Mouse (Mus musculus): ENCODE measurements around the gene Ndufc2. TPM values are rescaled to one million over a fixed set of nuclear protein-coding genes. Genes with fewer than 3 reads are reported as not detected.

The Ndufc2 gene
- total RNA-seq, 2 experiments from 2014 or later = 270 to 275 TPM

DNA sequence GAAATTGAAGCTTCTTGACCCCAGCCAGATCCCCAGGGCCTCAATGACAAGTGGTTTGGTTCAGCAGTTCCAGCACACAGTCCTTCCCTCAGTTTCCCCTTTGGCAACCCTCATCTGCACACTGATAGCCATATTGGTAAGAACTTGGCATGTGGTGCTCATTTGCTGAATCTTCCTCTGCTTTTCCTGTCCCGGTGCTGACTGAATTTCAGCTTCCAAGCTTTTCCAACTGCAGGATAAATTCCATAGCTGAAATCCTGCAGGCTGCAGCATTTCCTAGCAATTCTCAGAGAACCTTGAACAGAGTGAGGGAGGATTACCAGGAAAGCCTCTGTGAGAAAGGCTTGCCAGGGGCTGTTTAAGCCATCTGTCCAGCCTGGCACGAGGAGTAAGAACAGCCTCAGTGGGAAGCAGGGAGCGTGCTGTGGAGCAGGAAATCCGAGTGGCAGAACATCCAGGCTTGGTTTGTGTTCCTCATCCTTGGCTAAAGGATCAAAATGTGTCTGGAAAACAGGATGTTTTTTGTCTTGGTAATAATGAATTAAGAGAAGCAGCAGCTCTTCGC lies 12.9 kb upstream of the Ndufc2 start:
- peak; percentile 81 for DNase-seq (ENCODE audit: low spot score in 2 of 2)

DNA sequence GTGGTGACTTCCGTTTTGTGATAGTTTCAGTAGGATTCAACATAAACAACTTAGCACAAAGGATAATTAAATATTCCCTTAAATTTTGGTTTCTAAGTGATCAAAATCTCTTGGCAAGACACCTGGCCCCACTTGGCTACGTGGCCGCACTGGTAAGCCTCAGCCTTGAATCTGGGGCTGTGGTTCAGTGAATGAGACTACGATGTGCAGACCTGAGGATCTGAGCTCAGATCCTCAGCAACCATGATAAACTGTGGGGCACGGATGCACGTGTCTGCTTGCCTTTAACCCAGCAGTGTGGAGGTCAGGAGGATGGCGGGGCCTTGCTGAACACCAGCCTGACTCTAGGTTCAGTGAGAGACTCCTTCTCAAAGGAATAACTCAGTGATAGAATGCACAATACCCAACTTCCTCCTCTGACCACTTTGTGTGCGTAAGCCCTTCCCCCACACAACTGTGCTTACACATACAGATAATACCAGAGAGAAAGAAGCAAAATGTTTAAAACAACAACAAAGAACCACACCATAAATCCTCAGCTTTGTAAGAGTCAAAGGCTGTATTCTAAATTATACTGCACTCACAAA lies 12.1 kb upstream of the Ndufc2 start:
- no peak for DNase-seq (ENCODE audit: low spot score in 2 of 2)

DNA sequence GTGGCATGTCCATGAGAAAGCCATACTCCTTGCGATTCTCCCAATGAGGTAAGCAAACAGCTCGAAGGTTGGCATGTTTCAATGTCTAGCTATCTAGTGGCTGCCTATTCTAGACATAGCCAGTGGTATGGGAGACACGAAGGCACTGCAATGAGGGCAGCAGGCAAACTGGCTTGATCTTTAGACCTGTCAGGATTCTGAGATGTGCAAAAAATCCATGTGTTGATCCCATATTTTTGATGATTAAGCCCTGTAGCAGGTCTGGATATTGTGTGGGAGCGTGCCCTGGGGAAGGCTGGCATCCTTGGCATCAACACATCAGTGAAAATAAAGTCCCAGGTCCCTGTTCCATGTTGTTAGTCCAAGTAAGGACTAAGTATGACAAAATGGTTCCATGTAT lies 11.3 kb upstream of the Ndufc2 start:
- no peak for DNase-seq (ENCODE audit: low spot score in 2 of 2)

DNA sequence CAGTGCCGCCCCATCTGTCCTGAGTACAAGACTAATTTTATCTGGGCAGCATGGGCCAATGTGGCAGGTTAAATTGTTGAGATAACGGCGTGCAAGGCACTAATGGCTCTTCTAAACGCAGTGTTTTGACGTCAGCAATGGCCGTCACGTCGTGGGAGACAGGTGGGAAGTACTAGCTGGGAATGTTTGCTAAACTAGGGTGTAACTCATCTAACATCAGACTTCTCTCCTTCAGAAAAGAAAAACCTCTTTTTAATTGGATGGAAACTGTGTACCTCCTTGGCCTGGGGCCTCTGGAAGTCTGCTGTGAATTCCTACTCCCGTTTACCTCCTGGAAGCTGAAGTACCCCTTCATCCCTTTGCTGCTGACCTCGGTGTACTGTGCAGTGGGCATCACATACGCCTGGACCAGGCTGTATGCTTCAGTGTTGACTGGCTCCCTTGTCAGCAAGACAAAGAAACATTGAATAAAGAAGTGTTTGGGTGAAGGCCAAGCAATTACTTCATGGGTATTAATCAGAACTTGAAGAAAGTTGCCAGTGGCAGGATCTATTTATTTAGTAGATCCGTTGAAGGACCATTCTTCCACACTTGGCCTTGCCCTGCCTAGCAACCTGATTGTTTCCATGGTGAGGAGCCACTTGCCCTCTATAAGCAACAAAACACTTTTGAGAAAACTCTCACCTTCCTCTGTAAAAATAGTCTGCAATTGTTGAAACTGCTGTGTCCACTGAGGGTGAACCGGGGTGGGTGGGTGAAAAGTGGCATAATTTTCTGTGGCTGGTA lies 8.3 kb upstream of the Ndufc2 start:
- no peak for DNase-seq (ENCODE audit: low spot score in 2 of 2)

DNA sequence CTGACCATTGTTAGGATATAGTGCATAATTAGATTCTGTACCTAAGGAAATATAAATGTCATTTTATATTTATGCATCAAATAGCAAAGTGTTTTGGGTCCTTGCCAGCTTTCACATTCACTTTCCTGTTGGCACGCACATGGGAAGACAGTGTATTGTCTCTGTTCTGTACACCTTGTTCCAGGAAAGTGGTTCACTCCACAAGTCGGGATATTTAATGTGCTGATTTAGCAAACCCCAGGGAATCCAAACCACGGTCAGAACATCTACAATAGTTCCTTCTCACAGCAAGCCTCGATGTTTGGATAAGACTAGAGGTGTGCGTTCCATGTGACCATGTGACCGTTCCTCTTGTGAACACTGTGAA lies 7.7 kb upstream of the Ndufc2 start:
- DNase-seq (ENCODE audit: low spot score in 2 of 2) = no peak

DNA sequence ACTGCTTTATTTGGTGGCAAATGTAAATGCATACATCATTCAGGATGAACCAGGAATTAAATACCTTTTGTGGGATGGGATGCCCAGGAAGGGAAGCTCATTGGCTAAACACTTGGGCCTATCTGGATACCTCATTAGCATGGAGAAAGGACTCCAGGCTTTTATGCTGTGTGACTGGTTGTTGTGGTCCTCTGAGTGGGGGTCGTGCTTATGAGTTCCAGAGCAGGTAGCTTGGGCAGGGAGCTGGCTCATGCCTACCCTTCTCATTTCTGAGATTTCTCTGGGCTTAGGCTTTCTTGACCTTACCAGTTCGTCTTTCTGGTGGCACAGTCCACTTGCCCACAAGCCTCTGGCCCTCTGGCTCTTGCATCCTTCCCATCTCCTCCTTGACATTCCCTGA lies 5.4 kb upstream of the Ndufc2 start:
- DNase-seq (ENCODE audit: low spot score in 2 of 2) = no peak

DNA sequence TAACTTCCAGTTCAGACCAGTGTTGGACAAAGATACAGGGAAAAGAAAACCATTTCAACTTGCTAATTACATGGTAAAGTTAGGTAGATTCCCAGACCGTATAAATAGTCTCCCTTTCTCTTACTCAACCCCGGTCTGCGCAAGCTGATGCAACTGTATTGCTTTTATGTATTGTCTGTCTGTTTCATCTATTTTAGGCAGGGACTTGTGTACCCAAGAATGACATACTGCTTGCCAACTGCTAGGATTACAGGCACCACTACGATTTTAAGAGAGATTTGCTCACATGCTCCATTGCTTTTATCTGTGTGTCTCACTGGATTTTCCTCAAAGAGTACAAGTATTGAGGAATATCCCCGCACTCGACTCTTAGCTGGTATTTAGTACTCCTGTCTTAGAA lies 860 bp upstream of the Ndufc2 start:
- no peak for DNase-seq (ENCODE audit: low spot score in 2 of 2)

DNA sequence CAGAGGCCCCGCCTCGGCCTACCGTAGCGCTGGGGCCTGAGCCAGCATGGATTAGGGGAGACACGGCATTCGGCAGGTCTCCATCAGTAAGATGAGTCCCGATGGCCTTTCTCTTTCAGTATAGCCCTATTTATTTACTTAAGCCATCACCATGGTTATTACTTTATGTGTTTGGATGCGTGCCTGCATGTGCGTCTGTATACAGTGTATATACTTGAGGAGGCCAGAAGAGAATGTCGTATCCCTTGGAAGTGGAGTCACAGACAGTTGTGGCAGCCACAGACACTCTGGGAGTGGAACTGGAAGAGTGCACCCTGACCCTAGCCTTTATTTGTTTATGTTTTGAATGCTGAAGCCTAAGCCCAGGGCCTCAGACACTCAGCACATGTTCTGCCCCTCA lies 7.3 kb downstream of the Ndufc2 start:
- no peak for DNase-seq (ENCODE audit: low spot score in 2 of 2)

DNA sequence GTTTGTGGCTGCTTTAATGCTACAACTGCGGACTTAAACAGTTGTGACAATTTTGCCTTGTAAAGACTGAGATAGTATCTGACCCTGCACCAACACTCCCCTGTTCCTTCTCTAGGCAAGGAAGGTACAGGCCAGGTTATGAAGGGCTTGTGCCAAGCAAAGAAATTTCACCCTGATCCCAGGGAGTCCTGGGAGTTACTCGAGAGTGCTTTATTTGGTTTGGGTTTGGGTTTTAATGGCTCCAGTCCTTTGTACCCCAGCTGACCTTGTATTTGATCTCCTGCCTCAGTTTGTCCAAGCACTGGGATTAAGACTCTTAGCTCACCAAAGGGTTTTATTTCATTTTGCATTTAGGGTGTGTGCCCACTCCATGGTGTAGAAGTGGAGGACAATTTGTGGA lies 11.3 kb downstream of the Ndufc2 start:
- DNase-seq (ENCODE audit: low spot score in 2 of 2) = no peak

DNA sequence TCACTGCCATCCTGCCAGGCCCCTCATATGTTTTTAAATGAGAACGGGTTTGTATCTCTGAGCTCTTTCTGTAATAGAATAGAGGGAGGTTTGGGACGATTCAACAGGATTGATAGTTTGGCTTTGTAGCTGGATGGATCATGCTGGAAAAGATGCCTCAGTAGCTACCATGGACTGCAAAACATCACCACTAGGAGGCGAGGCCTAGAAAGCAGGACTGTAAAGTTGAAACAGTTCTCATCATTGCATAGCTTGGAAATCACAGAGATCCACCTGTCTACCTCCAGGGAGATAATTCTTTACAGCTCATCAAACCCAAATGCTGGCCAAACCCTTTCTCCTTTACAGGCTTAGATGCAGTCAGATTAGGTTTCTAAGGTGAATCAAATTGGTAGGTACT lies 11.8 kb downstream of the Ndufc2 start:
- no peak for DNase-seq (ENCODE audit: low spot score in 2 of 2)

DNA sequence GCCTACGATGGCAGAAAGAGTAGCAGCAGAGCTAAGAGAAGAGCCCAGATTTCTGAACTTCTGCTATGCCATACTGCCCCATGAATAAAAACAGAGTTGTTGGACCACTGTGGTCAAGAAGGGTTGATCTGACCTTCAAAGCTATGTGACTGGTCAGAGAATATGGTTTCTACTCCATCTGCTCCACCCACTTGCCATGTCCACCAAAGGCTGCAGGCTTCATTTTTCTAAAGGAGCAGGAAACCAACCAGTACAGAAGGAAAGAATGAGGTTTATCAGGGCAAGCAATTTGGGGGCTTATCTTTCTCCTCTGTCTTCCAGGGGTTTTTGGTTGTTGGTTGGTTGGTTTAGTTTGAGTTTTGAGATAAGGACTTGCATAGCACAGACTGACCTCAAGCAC lies 14.2 kb downstream of the Ndufc2 start:
- no peak for DNase-seq (ENCODE audit: low spot score in 2 of 2)

DNA sequence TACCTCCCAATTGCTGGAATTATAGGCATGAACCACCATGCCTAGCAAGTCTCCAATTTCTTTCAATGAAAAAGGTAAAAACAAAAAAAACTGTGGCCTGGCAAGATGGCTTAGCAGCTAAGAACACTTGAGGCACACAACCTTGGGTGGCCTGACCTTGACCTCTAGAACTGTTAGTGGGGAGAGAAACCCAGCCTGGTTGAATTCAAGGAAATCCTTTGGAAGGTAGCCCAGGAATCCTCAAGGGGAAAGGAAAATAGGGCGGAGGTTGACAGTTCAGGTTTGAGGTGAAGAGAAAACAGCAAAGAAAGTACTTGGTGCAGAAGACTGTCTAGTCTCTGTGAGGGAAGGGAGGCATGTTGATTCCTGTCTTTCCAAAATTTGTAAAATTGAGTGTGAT lies 14.6 kb downstream of the Ndufc2 start:
- DNase-seq (ENCODE audit: low spot score in 2 of 2) = no peak

DNA sequence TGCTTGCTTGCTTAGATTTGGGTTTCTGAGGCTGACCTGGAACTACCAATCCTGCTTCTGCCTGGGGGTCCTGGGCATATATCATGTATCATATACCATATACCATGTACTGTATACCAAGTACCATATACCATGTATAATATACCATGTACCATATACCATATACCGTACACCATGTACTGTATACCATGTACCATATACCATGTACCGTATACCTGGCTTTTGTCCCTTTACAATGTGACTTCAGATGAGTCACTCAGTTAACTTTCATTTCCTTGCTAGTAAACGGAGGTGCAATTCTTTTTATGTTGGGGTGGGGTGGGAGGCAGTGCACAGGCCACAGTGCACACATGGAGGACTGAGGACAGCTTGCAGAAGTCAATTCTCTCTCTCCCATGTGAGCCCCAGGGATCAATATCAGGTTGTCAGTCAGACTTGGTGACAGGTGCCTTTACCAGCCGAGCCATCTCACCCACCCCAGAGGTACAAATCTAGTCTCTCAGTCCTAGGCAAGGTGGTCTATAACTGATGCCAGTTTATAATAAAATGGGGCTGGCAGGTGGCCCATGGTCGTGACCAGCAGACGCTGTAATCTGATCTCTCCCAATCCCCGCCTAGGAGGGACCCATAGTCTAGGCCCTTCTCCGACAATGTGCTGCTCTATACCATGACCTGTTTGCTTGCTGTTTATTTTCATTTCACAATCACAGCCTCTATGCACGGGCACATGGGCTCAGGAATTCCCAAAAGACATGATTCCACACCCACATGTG lies 15.3 kb downstream of the Ndufc2 start:
- no peak for DNase-seq (ENCODE audit: low spot score in 2 of 2)

DNA sequence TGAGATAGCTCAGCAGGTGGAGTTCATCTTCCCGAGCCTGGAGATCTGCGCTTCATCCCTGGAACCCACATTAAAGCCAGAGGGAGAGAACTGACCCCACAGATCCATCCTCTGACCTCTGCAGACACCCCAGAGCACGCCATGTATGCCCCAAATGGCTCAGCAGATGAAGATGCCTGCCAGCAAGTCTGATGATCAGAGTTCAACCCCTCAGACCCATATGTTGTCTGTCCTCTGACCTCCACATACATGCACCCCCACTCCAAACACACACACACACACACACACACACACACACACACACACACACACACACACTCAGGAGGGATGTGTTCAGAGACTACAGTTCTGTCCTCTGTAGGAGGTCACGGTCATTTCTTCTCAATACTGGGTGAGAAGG lies 16.7 kb downstream of the Ndufc2 start:
- no peak for DNase-seq (ENCODE audit: low spot score in 2 of 2)

DNA sequence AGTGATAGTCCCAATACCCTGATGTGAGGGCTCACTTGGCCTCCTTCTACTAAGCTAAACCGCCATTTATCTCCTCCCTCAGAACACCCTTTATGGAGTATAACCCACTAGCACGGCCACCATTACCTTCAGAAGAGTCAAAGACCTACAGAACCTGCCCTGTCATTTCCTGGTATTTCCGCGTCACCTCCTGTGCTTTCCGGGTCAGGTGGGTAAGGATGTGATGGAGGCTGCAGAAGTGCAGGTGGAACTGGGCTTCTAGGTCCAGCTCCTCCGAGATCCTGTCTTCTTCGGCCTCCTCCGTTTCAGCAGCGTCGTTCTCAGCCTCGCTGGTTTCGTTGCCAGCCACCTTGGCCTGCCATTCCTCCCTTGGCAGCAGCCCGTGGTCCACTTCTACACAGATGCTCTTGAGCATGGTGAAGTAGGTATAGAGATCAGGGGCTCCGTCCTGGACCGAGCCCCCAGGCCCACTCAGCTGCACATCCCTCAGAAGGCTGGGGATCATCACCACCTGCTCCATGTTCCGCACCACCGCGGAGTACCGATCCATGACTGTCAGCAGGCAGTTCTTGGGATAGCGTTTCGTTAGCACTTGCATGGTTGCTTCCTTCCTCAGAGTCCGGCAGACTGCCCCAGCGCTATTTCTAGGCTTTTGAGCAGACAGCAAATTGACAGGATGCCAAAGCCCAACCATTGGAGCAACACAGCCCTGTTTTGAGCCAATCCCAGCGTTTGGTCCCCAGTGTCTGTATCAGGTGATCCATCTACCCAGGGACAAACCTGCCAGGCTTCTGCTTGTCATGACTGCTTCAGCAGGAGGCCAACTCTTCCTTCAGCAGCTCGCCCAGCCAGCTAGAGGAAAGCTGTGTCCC lies 17.3 kb downstream of the Ndufc2 start, which contains the start of gene Thrsp:
Gene Thrsp (minus strand): TSS at position 825 of the 872 bp plus-strand sequence.
- DNase-seq (ENCODE audit: low spot score in 2 of 2) = peak; percentile 77 to 82

DNA sequence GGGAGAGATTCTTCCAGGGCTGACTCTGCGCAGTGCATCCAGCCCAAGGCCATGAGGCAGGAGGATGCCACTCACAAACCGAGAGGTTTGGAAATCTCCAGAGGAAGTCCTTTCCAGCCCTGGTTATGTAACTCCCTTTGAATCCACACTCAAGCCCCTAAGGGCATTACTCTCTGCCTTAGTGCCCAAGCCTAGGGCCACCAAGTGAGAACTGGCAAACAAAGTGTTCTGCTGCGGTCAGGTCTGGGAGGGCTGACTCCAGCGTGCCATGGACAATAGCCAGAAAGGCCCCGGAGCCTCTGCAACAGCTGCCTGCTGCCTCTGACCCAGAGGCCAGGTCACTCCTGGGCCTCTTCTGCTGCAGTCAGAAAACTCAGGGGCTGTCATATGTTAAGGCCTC lies 18.9 kb downstream of the Ndufc2 start:
- DNase-seq (ENCODE audit: low spot score in 2 of 2) = no peak

DNA sequence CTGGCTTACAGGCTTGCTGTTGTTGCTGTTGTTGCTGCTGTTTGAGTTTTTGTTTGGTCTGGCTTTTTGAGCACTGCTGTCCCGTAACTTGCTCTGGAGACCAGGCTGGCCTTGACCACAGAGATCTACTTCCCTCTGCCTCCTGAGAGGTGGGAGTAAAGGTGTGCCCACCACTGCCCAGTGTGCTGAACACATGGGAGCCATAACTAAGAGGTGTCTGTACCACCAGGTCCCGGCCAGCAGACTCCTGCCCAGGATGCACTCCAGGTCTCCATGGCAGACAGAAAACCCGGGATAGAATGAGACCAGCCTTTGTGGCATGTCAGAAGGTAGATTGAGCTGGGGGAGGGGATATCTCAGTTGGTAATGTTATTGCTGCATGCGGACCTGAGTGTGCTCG lies 19.4 kb downstream of the Ndufc2 start:
- DNase-seq (ENCODE audit: low spot score in 2 of 2) = no peak

DNA sequence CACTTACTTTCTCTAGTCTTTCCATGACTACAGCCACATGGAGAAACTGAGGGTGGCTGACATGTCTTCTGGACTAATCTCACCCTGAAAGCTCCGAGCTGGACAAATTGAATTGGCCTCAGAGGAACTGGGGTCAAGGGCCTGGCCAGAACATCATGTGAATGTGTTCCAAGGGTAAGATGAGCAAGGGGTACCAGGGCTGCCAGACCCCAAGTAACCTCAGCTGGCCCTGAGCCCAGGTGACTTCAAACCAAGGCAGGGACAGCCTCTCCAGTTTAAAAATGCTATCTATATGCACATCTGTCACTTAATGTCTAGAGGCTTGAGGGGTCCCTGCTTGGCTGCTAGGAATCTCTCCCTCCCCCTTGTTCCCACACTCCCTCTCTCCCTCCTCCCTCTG lies 20.6 kb downstream of the Ndufc2 start:
- DNase-seq (ENCODE audit: low spot score in 2 of 2) = no peak

DNA sequence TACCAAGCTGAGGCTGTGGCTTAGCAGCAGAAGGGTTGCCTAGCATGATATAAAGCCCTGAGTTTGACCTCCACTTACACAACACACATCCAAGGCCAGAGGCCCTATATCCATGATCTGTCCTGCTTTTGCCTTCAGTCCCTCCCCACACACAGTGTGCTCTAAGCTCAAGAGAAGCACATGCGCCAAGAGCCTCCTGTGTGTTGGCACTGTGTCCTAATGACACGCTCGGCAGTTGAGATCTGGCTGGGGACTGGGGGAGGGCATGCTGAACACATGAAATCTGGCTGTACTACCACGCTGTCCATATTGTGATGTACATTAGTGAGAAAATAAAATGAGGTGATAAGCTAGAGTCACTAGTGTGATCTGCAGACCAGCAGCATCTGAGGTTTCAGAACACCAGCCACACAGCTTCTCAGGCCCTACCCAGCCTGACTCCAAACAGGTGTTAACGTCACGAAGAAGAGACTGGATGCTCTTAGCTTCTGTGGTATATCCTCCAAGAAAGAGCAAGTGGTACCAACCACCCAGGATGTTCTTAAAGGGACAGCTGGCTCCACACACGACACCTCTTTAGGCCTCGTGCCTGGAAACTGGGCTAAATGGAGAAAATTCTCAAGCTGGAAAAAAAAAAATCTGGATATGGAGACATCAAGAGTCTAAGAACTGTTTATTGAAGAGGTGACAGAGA lies 21.3 kb downstream of the Ndufc2 start:
- peak; percentile 47 for DNase-seq (ENCODE audit: low spot score in 2 of 2)

DNA sequence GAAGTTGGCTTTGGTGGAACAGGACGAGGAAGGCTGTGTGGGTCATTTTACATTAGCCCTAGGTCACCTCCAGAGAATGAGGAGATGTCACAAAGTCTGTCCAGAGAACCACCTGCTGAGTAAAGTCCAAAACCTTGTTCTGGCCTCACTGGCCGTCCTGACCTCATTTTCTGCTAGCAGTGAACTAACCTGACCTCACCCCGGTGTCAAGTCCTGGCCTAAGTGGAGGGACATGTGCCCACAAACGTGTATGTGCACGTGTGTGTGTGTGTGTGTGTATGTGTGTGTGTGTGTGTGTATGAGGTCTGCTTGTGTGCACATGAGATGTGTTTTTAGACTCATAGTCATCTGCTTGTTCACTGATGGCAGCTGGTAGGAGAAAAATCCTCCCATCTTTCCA lies 24.0 kb downstream of the Ndufc2 start:
- no peak for DNase-seq (ENCODE audit: low spot score in 2 of 2)
